Mouse (Mus musculus) hindbrain, embryonic 12.5 days (tissue): ENCODE results near the gene Boll. TPM values are rescaled to one million over a fixed set of nuclear protein-coding genes. Genes with fewer than 3 reads are reported as not detected.

Source experiments
- ATAC-seq: fragments of 200-750 bp; cut with Nextera tagmentation; 2 replicates; pipeline ENCODE4 v1.8.0; 2017; ENCODE audit warnings: moderate TSS enrichment; ENCODE audit not compliant: low FRiP score
- H3K27ac ChIP-seq: fragments of 300-500 bp; sonication (generic); 2 replicates; pipeline ENCODE4 v1.5.1; 2016; ENCODE audit warnings: mild to moderate bottlenecking
- H3K27me3 ChIP-seq: fragments of 300-500 bp; sonication (generic); 2 replicates; pipeline ENCODE4 v1.6.1; 2016; ENCODE audit warnings: mild to moderate bottlenecking
- H3K36me3 ChIP-seq: fragments of 300-500 bp; sonication (generic); 2 replicates; pipeline ENCODE4 v1.6.1; 2016; ENCODE audit warnings: mild to moderate bottlenecking
- H3K4me1 ChIP-seq: fragments of 300-500 bp; sonication (generic); 2 replicates; pipeline ENCODE4 v1.6.1; 2016
- H3K4me2 ChIP-seq: fragments of 300-500 bp; sonication (generic); replicated peaks from 2 replicates; pipeline ENCODE4 v1.6.1; 2016; ENCODE audit warnings: mild to moderate bottlenecking
- H3K4me3 ChIP-seq: fragments of 300-500 bp; sonication (generic); 2 replicates; pipeline ENCODE4 v1.5.1; 2016; ENCODE audit warnings: mild to moderate bottlenecking
- H3K9ac ChIP-seq: fragments of 300-500 bp; sonication (generic); 2 replicates; pipeline ENCODE4 v1.6.1; 2016; ENCODE audit warnings: mild to moderate bottlenecking, moderate library complexity
- H3K9me3 ChIP-seq: fragments of 300-500 bp; sonication (generic); replicated peaks from 2 replicates; pipeline ENCODE4 v1.6.1; 2016; ENCODE audit warnings: mild to moderate bottlenecking
- WGBS: fragments of 180-500 bp; shearing (Covaris S2); methylation state at CpG from one replicate; pipeline ENCODE4 v1.1.7; 2016; 5-methylcytosine and 5-hydroxymethylcytosine counted together
- polyA plus RNA-seq: library from polyadenylated mRNA; unstranded; fragments of >200 nt; fragmentation: Nextera tagmentation; extraction: Ambion mirVana; gene quantifications from 2 replicates; pipeline ENCODE4 v1.2.1, GENCODE M21; 2016

Boll gene
- polyA plus RNA-seq, 1 experiment from 2014 or later: 1.4 TPM

- ATAC-seq: no peak
- Histone ChIP-seq H3K27ac (no peak overlapping the region), H3K4me2 (no peak overlapping the region), H3K9ac (no peak overlapping the region), H3K4me3 (no peak overlapping the region), H3K9me3 (no peaks in the 10 kb centered on the region), H3K4me1 (no peaks in the 10 kb centered on the region), H3K36me3 (no peaks in the 10 kb centered on the region), H3K27me3 (no peaks in the 10 kb centered on the region)
- WGBS: 79% methylated on average over 11 of the region's 11 CpGs
Observed at GRCm38 (mm10) chr1:55215185-55215813, 148.0 kb downstream of the Boll start.

- Histone ChIP-seq H3K9ac (no peak overlapping the region), H3K4me1 (no peaks in the 10 kb centered on the region), H3K36me3 (no peaks in the 10 kb centered on the region), H3K27ac (no peak overlapping the region), H3K4me3 (no peak overlapping the region), H3K9me3 (no peaks in the 10 kb centered on the region), H3K27me3 (no peaks in the 10 kb centered on the region), H3K4me2 (no peak overlapping the region)
- ATAC-seq: no peak
- WGBS: 89% methylated on average over 6 of the region's 6 CpGs
Observed at GRCm38 (mm10) chr1:55213936-55214335, 149.3 kb downstream of the Boll start.

- H3K9me3 ChIP-seq: no peaks in the 10 kb centered on the region
- H3K36me3 ChIP-seq: no peaks in the 10 kb centered on the region
- H3K4me3 ChIP-seq: no peak overlapping the region
- no peak overlapping the region for H3K9ac ChIP-seq
- WGBS: 79% methylated on average over 6 of the region's 6 CpGs
- H3K4me2 ChIP-seq: no peak overlapping the region
- ATAC-seq: no peak
- no peaks in the 10 kb centered on the region for H3K4me1 ChIP-seq
- H3K27me3 ChIP-seq: no peaks in the 10 kb centered on the region
- H3K27ac ChIP-seq: no peak overlapping the region
Observed at GRCm38 (mm10) chr1:55213475-55213874, 149.8 kb downstream of the Boll start.

- Histone ChIP-seq H3K36me3 (no peaks in the 10 kb centered on the region), H3K9me3 (no peaks in the 10 kb centered on the region), H3K9ac (no peak overlapping the region), H3K27ac (no peak overlapping the region), H3K27me3 (no peaks in the 10 kb centered on the region), H3K4me2 (no peak overlapping the region), H3K4me1 (no peaks in the 10 kb centered on the region), H3K4me3 (no peak overlapping the region)
- no peak for ATAC-seq
- WGBS: 83% methylated on average over 4 of the region's 4 CpGs
Observed at GRCm38 (mm10) chr1:55212771-55213170, 150.5 kb downstream of the Boll start.

GRCm38 (mm10) chr1:55211081-55211480 lies 152.2 kb downstream of the Boll start:
- Histone ChIP-seq H3K4me2 (no peak overlapping the region), H3K27me3 (no peaks in the 10 kb centered on the region), H3K27ac (no peak overlapping the region), H3K4me1 (peaks cover 3% of the 10 kb centered on the region; the same call in 1 of the 2 replicates), H3K9me3 (no peaks in the 10 kb centered on the region), H3K36me3 (no peaks in the 10 kb centered on the region), H3K9ac (no peak overlapping the region), H3K4me3 (no peak overlapping the region)
- WGBS: 81% methylated on average over 8 of the region's 8 CpGs
- no peak for ATAC-seq

GRCm38 (mm10) chr1:55210202-55210965 lies 152.9 kb downstream of the Boll start:
- Histone ChIP-seq H3K27me3 (no peaks in the 10 kb centered on the region), H3K9ac (no peak overlapping the region), H3K4me2 (no peak overlapping the region), H3K36me3 (no peaks in the 10 kb centered on the region), H3K4me1 (peaks cover 7% of the 10 kb centered on the region; the same call in 1 of the 2 replicates), H3K9me3 (no peaks in the 10 kb centered on the region), H3K27ac (no peak overlapping the region), H3K4me3 (no peak overlapping the region)
- 48% methylated on average over 12 of the region's 12 CpGs for WGBS
- no peak for ATAC-seq

- WGBS: 82% methylated on average over 5 of the region's 5 CpGs
- no peaks in the 10 kb centered on the region for H3K27me3 ChIP-seq
- peaks cover 7% of the 10 kb centered on the region; the same call in 1 of the 2 replicates for H3K4me1 ChIP-seq
- no peak overlapping the region for H3K9ac ChIP-seq
- no peaks in the 10 kb centered on the region for H3K36me3 ChIP-seq
- ATAC-seq: no peak
- no peak overlapping the region for H3K4me2 ChIP-seq
- H3K9me3 ChIP-seq: no peaks in the 10 kb centered on the region
- no peak overlapping the region for H3K27ac ChIP-seq
- H3K4me3 ChIP-seq: no peak overlapping the region
Observed at GRCm38 (mm10) chr1:55208500-55209140, 154.6 kb downstream of the Boll start.

GRCm38 (mm10) chr1:55207561-55207960 lies 155.7 kb downstream of the Boll start:
- WGBS: 86% methylated on average over 6 of the region's 6 CpGs
- H3K27me3 ChIP-seq: no peaks in the 10 kb centered on the region
- H3K4me3 ChIP-seq: no peak overlapping the region
- no peak overlapping the region for H3K4me2 ChIP-seq
- no peak overlapping the region for H3K9ac ChIP-seq
- H3K27ac ChIP-seq: no peak overlapping the region
- no peaks in the 10 kb centered on the region for H3K9me3 ChIP-seq
- ATAC-seq: no peak
- no peaks in the 10 kb centered on the region for H3K36me3 ChIP-seq
- peaks cover 7% of the 10 kb centered on the region; the same call in 1 of the 2 replicates for H3K4me1 ChIP-seq

- ATAC-seq: no peak
- 31% methylated on average over 5 of the region's 5 CpGs for WGBS
- no peak overlapping the region for H3K27ac ChIP-seq
Observed at GRCm38 (mm10) chr1:55205808-55206327, 157.4 kb downstream of the Boll start.

GRCm38 (mm10) chr1:55201850-55202752 lies 161.2 kb downstream of the Boll start:
- Histone ChIP-seq H3K27ac (no peak overlapping the region), H3K9ac (no peak overlapping the region), H3K4me3 (no peak overlapping the region), H3K4me1 (peaks cover 7% of the 10 kb centered on the region; the same call in 1 of the 2 replicates), H3K9me3 (no peaks in the 10 kb centered on the region), H3K36me3 (no peaks in the 10 kb centered on the region), H3K27me3 (no peaks in the 10 kb centered on the region), H3K4me2 (no peak overlapping the region)
- WGBS: 70% methylated on average over 18 of the region's 18 CpGs
- ATAC-seq: no peak; the same call in 1 of the 2 replicates

More at GRCm38 (mm10) chr1:55205808-55206327, 157.4 kb downstream of the Boll start:
- peaks cover 7% of the 10 kb centered on the region; the same call in 1 of the 2 replicates for H3K4me1 ChIP-seq
- no peak overlapping the region for H3K4me2 ChIP-seq
- H3K9ac ChIP-seq: no peak overlapping the region
- H3K4me3 ChIP-seq: no peak overlapping the region
- no peaks in the 10 kb centered on the region for H3K27me3 ChIP-seq
- H3K36me3 ChIP-seq: no peaks in the 10 kb centered on the region
- no peaks in the 10 kb centered on the region for H3K9me3 ChIP-seq

GRCm38 (mm10) chr1:55198719-55199118 lies 164.6 kb downstream of the Boll start:
- Histone ChIP-seq H3K27me3 (no peaks in the 10 kb centered on the region; the same call in 1 of the 2 replicates), H3K27ac (no peak overlapping the region), H3K9ac (no peak overlapping the region), H3K4me2 (no peak overlapping the region), H3K4me1 (peaks cover 18% of the 10 kb centered on the region), H3K4me3 (no peak overlapping the region), H3K9me3 (no peaks in the 10 kb centered on the region), H3K36me3 (no peaks in the 10 kb centered on the region)
- no peak for ATAC-seq
- WGBS: 23% methylated on average over 3 of the region's 3 CpGs
